Mouse (Mus musculus): Measurements from ENCODE around the gene Krt83. TPM values are rescaled to one million over a fixed set of nuclear protein-coding genes. Genes with fewer than 3 reads are reported as not detected.

Krt83 gene
- 23.8 and 25.8 TPM in 2 replicates for total RNA-seq (2023)

GRCm38 (mm10) chr15:101491431-101491830, at the start of gene Krt83:
Gene Krt83, minus strand, starts transcription at chr15:101491512.

GRCm38 (mm10) chr15:101532720-101533119, 41.4 kb upstream of the Krt83 start, which contains the start of gene Krt84:
Gene Krt84, minus strand, starts transcription at chr15:101532820.

GRCm38 (mm10) chr15:101517161-101517560, 25.8 kb upstream of the Krt83 start, which contains the start of gene Gm49425:
Gene Gm49425, minus strand, starts transcription at chr15:101517261.

DNA sequence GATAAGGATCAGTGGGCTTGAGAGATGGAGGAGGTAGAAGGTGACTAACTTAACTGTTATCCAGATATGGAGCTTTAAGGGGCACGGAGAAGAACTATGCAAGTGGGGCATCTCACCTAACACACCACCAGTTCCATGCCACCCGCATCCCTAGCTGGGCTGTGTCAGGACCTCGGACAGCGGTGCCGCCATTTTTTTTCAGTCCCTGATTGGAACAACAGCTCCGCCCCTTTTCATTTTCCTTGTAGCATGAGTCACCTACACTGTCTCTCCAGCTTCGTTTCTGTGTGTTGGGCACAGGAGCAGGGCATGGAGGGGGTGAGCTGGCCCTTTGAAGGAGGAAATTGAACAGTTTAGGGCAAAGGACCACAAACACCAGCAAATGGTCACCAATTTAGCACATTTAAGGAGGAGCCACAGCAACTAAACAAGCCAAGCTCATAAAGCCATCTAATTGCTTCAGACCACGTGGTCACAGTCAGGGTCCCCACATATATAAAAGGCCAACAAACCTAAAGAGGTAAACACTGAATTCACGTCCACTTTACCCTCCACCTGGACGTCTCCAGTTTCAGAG, 18.3 kb downstream of the Krt83 start, which contains the start of gene Krt86:
Gene Krt86 (plus strand): TSS at position 527 of the 577 bp plus-strand sequence.

GRCm38 (mm10) chr15:101463651-101464050, 27.7 kb downstream of the Krt83 start, which contains the start of gene Krt81:
Gene Krt81, minus strand, starts transcription at chr15:101463751.

GRCm38 (mm10) chr15:101447444-101447843, 43.9 kb downstream of the Krt83 start, which contains the start of gene Krt88:
Gene Krt88, plus strand, starts transcription at chr15:101447744.

GRCm38 (mm10) chr15:101438555-101438954, 52.8 kb downstream of the Krt83 start, which contains the start of gene Krt87:
Gene Krt87, minus strand, starts transcription at chr15:101438804.

Other genes with a start within 250 kb of the Krt83 start
- 116 and 153 TPM in 2 replicates for gene Nr4a1, start 237.2 kb downstream of the Krt83 start, total RNA-seq (2023)
- gene Atg101, start 207.2 kb downstream of the Krt83 start, total RNA-seq (2023): 43.1 and 56.8 TPM in 2 replicates
- gene 6030408B16Rik, start 198.3 kb downstream of the Krt83 start, total RNA-seq (2023): 0.34 and 0.44 TPM in 2 replicates
- 15.2 and 20.7 TPM in 2 replicates for gene Krt80, start 121.3 kb downstream of the Krt83 start, total RNA-seq (2023)
- gene Krt7, start 80.5 kb downstream of the Krt83 start, total RNA-seq (2023): 2.2 and 3.4 TPM in 2 replicates
- not detected in 2 replicates for gene Krt87, start 52.7 kb downstream of the Krt83 start, total RNA-seq (2023)
- not detected in 2 replicates for gene Krt88, start 43.8 kb downstream of the Krt83 start, total RNA-seq (2023)
- 1.4 and 2.3 TPM in 2 replicates for gene Krt81, start 27.8 kb downstream of the Krt83 start, total RNA-seq (2023)
- gene Krt86, start 18.0 kb downstream of the Krt83 start, total RNA-seq (2023): 5.2 and 6.9 TPM in 2 replicates
- not detected in 2 replicates for gene Gm49425, start 25.7 kb upstream of the Krt83 start, total RNA-seq (2023)
- gene Krt84, start 41.3 kb upstream of the Krt83 start, total RNA-seq (2023): not detected in 2 replicates
- 0.28 TPM in 1 of 2 replicates, not detected in the other for gene Krt82, start 59.2 kb upstream of the Krt83 start, total RNA-seq (2023)
- 0.25 and 0.28 TPM in 2 replicates for gene Krt90, start 71.4 kb upstream of the Krt83 start, total RNA-seq (2023)
- gene Krt75, start 82.4 kb upstream of the Krt83 start, total RNA-seq (2023): 0.98 and 1.1 TPM in 2 replicates
- gene Gm5414, start 136.7 kb upstream of the Krt83 start, total RNA-seq (2023): not detected in 2 replicates
- not detected in 2 replicates for gene Gm5478, start 155.9 kb upstream of the Krt83 start, total RNA-seq (2023)
- not detected in 2 replicates for gene Krt6b, start 188.8 kb upstream of the Krt83 start, total RNA-seq (2023)
- not detected in 2 replicates for gene Krt6a, start 202.8 kb upstream of the Krt83 start, total RNA-seq (2023)
- gene Krt5, start 221.4 kb upstream of the Krt83 start, total RNA-seq (2023): not detected in 2 replicates

Data from neutrophil, adult 65 days (primary cell).